Mouse (Mus musculus): ENCODE data around the gene Rhpn2.

GRCm38 (mm10) chr7:35376623-35377022, 42.7 kb downstream of the Rhpn2 start:
- no peak for TF ChIP-seq CTCF (conservative IDR thresholded peaks at IDR 0.05; ENCODE audit: low read length)
- no peak for TF ChIP-seq POU5F1 (IDR thresholded peaks at IDR 0.05; ENCODE audit: borderline replicate concordance, low read length)
- TF ChIP-seq NANOG (IDR thresholded peaks at IDR 0.05; ENCODE audit: borderline replicate concordance, low read length), result no peak

Measured in E14TG2a.4 (cell line).